Mouse (Mus musculus) stomach, postnatal 0 days (tissue): Measurements from ENCODE around the gene Kat6b. TPM values are rescaled to one million over a fixed set of nuclear protein-coding genes. Genes with fewer than 3 reads are reported as not detected.
A peak's percentile ranks its signal among the peaks of the same experiment; 100 is the strongest.
"Not testable (repeated sequence)": the region's sequence is repeated elsewhere in the genome, so short reads cannot be mapped to it uniquely, and the experiment has no call there.

Source experiments
- ATAC-seq: fragments of 200-750 bp; cut with Nextera tagmentation; 2 replicates; pipeline ENCODE4 v1.8.0; 2017; ENCODE audit not compliant: low FRiP score, low TSS enrichment
- DNase-seq: peaks from one replicate; pipeline ENCODE4 v3.0.0-alpha.2; 2016; ENCODE audit warnings: low spot score
- H3K27ac ChIP-seq: fragments of 300-500 bp; sonication (generic); replicated peaks from 2 replicates; pipeline ENCODE4 v1.5.1; 2014; ENCODE audit warnings: mild to moderate bottlenecking, control low read depth
- H3K27me3 ChIP-seq: fragments of 300-500 bp; sonication (generic); 2 replicates; pipeline ENCODE4 v1.6.1; 2014; ENCODE audit warnings: low read length; ENCODE audit not compliant: control insufficient read depth, insufficient read depth
- H3K36me3 ChIP-seq: fragments of 300-500 bp; sonication (generic); 2 replicates; pipeline ENCODE4 v1.6.1; 2014; ENCODE audit warnings: low read length, mixed read lengths; ENCODE audit not compliant: control insufficient read depth, insufficient read depth
- H3K4me1 ChIP-seq: fragments of 300-500 bp; sonication (generic); replicated peaks from 2 replicates; pipeline ENCODE4 v1.6.1; 2014; ENCODE audit warnings: antibody characterized with exemption; ENCODE audit not compliant: control insufficient read depth, insufficient read depth
- H3K4me2 ChIP-seq: fragments of 300-500 bp; sonication (generic); replicated peaks from 2 replicates; pipeline ENCODE4 v1.6.1; 2014; ENCODE audit warnings: low read depth, mild to moderate bottlenecking, control low read depth, moderate library complexity
- H3K4me3 ChIP-seq: fragments of 300-500 bp; sonication (generic); 2 replicates; pipeline ENCODE4 v1.5.1; 2014; ENCODE audit warnings: low read depth, low read length, control low read depth
- H3K9ac ChIP-seq: fragments of 300-500 bp; sonication (generic); 2 replicates; pipeline ENCODE4 v1.6.1; 2014; ENCODE audit warnings: mild to moderate bottlenecking, low read length, control low read depth, mixed read lengths
- H3K9me3 ChIP-seq: fragments of 300-500 bp; sonication (generic); 2 replicates; pipeline ENCODE4 v1.6.1; 2016; ENCODE audit warnings: low read length; ENCODE audit not compliant: control insufficient read depth
- CTCF ChIP-seq: IDR thresholded peaks from 2 replicates; pipeline ENCODE4 v1.5.1; 2016; ENCODE audit warnings: antibody characterized with exemption, low read depth, mild to moderate bottlenecking, moderate library complexity
- EP300 ChIP-seq: optimal IDR thresholded peaks from 2 replicates; pipeline ENCODE3; 2016; ENCODE audit warnings: antibody characterized with exemption
- WGBS: fragments of 180-500 bp; shearing (Covaris S2); extraction: QIAGEN DNeasy Blood & Tissue Kit; methylation state at CpG from one replicate; pipeline ENCODE4 v1.1.7; 2014; 5-methylcytosine and 5-hydroxymethylcytosine counted together
- polyA plus RNA-seq: library from polyadenylated mRNA; unstranded; fragments of >200 nt; fragmentation: Nextera tagmentation; extraction: Ambion mirVana; gene quantifications from 2 replicates; pipeline ENCODE4 v1.2.1, GENCODE M21; 2015

Gene Kat6b
- polyA plus RNA-seq, 1 experiment from 2014 or later: 4.0 TPM

- no peak overlapping the region for H3K27ac ChIP-seq
- no peak for ATAC-seq
- no peak overlapping the region for H3K4me3 ChIP-seq
- no peak for DNase-seq
- TF ChIP-seq CTCF: no peak
- TF ChIP-seq EP300: no peak
- no peak overlapping the region for H3K4me2 ChIP-seq
- 98% methylated on average over 2 of the region's 2 CpGs for WGBS
- H3K27me3 ChIP-seq: no peaks in the 10 kb centered on the region
- H3K36me3 ChIP-seq: no peaks in the 10 kb centered on the region
- H3K4me1 ChIP-seq: no peaks in the 10 kb centered on the region
- no peak overlapping the region for H3K9ac ChIP-seq
- no peaks in the 10 kb centered on the region for H3K9me3 ChIP-seq
Measured at GRCm38 (mm10) chr14:21477181-21477580, 4.1 kb upstream of the Kat6b start.

- no peak overlapping the region for H3K9ac ChIP-seq
- H3K27me3 ChIP-seq: no peaks in the 10 kb centered on the region
- H3K4me3 ChIP-seq: no peak overlapping the region
- 96% methylated on average over 8 of the region's 8 CpGs for WGBS
- no peaks in the 10 kb centered on the region for H3K9me3 ChIP-seq
- H3K4me1 ChIP-seq: no peaks in the 10 kb centered on the region
- no peak overlapping the region for H3K27ac ChIP-seq
- no peaks in the 10 kb centered on the region for H3K36me3 ChIP-seq
- DNase-seq (no peak), ATAC-seq (no peak)
- H3K4me2 ChIP-seq: no peak overlapping the region
- TF ChIP-seq CTCF (0 out of 2 replicates have a peak, but pooled peaks have one; percentile 12), EP300 (no peak)
Measured at GRCm38 (mm10) chr14:21479566-21479965, 1.7 kb upstream of the Kat6b start.

GRCm38 (mm10) chr14:21480191-21480590 lies 1.0 kb upstream of the Kat6b start:
- Histone ChIP-seq H3K9ac (no peak overlapping the region), H3K4me3 (no peak overlapping the region), H3K9me3 (no peaks in the 10 kb centered on the region), H3K27me3 (no peaks in the 10 kb centered on the region), H3K4me1 (no peaks in the 10 kb centered on the region), H3K27ac (no peak overlapping the region), H3K36me3 (no peaks in the 10 kb centered on the region), H3K4me2 (no peak overlapping the region)
- no peak for TF ChIP-seq EP300
- no peak for TF ChIP-seq CTCF
- DNase-seq (no peak), ATAC-seq (no peak)
- 86% methylated on average over 5 of the region's 5 CpGs for WGBS

- WGBS: 91% methylated on average over 2 of the region's 2 CpGs
- no peak overlapping the region for H3K9ac ChIP-seq
- H3K4me2 ChIP-seq: no peak overlapping the region
- H3K4me1 ChIP-seq: no peaks in the 10 kb centered on the region
- H3K27me3 ChIP-seq: no peaks in the 10 kb centered on the region
- ATAC-seq (no peak), DNase-seq (no peak)
- no peaks in the 10 kb centered on the region for H3K9me3 ChIP-seq
- no peaks in the 10 kb centered on the region for H3K36me3 ChIP-seq
- no peak for TF ChIP-seq CTCF
- TF ChIP-seq EP300: no peak
- H3K4me3 ChIP-seq: no peak overlapping the region
- H3K27ac ChIP-seq: no peak overlapping the region
Measured at GRCm38 (mm10) chr14:21484199-21484598, 3.0 kb downstream of the Kat6b start.

GRCm38 (mm10) chr14:21484693-21485092 lies 3.5 kb downstream of the Kat6b start:
- H3K27me3 ChIP-seq: no peaks in the 10 kb centered on the region
- ATAC-seq (peak; percentile 95), DNase-seq (peak; percentile 88)
- no peak for TF ChIP-seq CTCF
- TF ChIP-seq EP300: no peak
- H3K4me2 ChIP-seq: no peak overlapping the region
- 83% methylated on average over 10 of the region's 10 CpGs for WGBS
- H3K36me3 ChIP-seq: no peaks in the 10 kb centered on the region
- H3K4me1 ChIP-seq: no peaks in the 10 kb centered on the region
- no peak overlapping the region for H3K4me3 ChIP-seq
- H3K9me3 ChIP-seq: no peaks in the 10 kb centered on the region
- no peak overlapping the region for H3K27ac ChIP-seq
- H3K9ac ChIP-seq: no peak overlapping the region

GRCm38 (mm10) chr14:21485961-21486520 lies 4.8 kb downstream of the Kat6b start:
- ATAC-seq (no peak), DNase-seq (no peak)
- WGBS: 90% methylated on average over 3 of the region's 3 CpGs
- Histone ChIP-seq H3K27me3 (no peaks in the 10 kb centered on the region), H3K36me3 (no peaks in the 10 kb centered on the region), H3K27ac (no peak overlapping the region), H3K4me3 (no peak overlapping the region), H3K4me1 (no peaks in the 10 kb centered on the region), H3K4me2 (no peak overlapping the region), H3K9ac (no peak overlapping the region), H3K9me3 (no peaks in the 10 kb centered on the region)
- TF ChIP-seq EP300 (no peak), CTCF (no peak)

GRCm38 (mm10) chr14:21487135-21487534 lies 5.9 kb downstream of the Kat6b start:
- H3K36me3 ChIP-seq, ATAC-seq, H3K4me3 ChIP-seq, H3K4me1 ChIP-seq, H3K27ac ChIP-seq, H3K4me2 ChIP-seq, H3K9me3 ChIP-seq, DNase-seq, H3K9ac ChIP-seq, H3K27me3 ChIP-seq: not testable (repeated sequence)
- 84% methylated on average over 2 of the region's 2 CpGs for WGBS

GRCm38 (mm10) chr14:21488426-21489115 lies 7.3 kb downstream of the Kat6b start:
- H3K27me3 ChIP-seq, ATAC-seq, H3K4me2 ChIP-seq, H3K9me3 ChIP-seq, H3K36me3 ChIP-seq, H3K27ac ChIP-seq, H3K9ac ChIP-seq, DNase-seq, H3K4me1 ChIP-seq, H3K4me3 ChIP-seq: not testable (repeated sequence)
- WGBS: 80% methylated on average over 8 of the region's 9 CpGs
